Mouse (Mus musculus): ENCODE measurements at regions not wholly inside any gene's neighbourhood (a gene's known extent, or its start where the extent isn't known, plus 50 kb on each side); places are given as distances from the start of the nearest gene placed in this dataset.

DNA sequence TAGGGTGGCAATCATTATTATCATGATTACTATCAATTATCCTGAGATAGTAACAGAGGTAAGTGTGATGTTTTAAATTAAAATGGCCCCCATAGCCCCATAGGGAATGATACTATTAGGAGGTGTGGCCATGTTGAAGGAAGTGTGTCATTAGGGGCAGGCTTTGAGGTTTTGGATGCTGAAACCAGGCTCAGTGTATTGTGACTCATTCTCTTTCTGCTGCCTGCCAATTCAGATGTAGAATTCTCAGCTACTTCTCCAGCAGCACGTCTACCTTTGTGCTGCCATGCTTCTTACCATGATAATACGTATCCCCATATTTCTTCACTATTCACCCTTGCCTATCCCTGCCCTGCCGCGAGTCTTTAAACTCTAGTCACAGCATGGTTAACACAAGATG is 195.1 kb downstream of the Pten start:
- TF ChIP-seq EP300 (IDR thresholded peaks at IDR 0.05; ENCODE audit: low read depth) (no peak), CTCF (IDR thresholded peaks at IDR 0.05; ENCODE audit: low read depth) (no peak)
